Mouse (Mus musculus) lung, embryonic 15.5 days (tissue): ENCODE data around the gene Ccdc136. TPM values are rescaled to one million over a fixed set of nuclear protein-coding genes. Genes with fewer than 3 reads are reported as not detected.
"Not testable (repeated sequence)": the region's sequence is repeated elsewhere in the genome, so short reads cannot be mapped to it uniquely, and the experiment has no call there.

Source experiments
- ATAC-seq: fragments of 200-750 bp; cut with Nextera tagmentation; 2 replicates; pipeline ENCODE4 v1.8.0; 2017; ENCODE audit warnings: moderate number of reproducible peaks, borderline replicate concordance; ENCODE audit not compliant: low FRiP score, low TSS enrichment; ENCODE audit errors: extremely low read depth
- H3K27ac ChIP-seq: fragments of 300-500 bp; sonication (generic); 2 replicates; pipeline ENCODE4 v1.5.1; 2015; ENCODE audit warnings: moderate library complexity, mild to moderate bottlenecking, inconsistent platforms
- H3K27me3 ChIP-seq: fragments of 300-500 bp; sonication (generic); 2 replicates; pipeline ENCODE4 v1.6.1; 2015; ENCODE audit warnings: inconsistent platforms
- H3K36me3 ChIP-seq: fragments of 300-500 bp; sonication (generic); 2 replicates; pipeline ENCODE4 v1.6.1; 2015; ENCODE audit warnings: inconsistent platforms
- H3K4me1 ChIP-seq: fragments of 300-500 bp; sonication (generic); 2 replicates; pipeline ENCODE4 v1.6.1; 2015; ENCODE audit warnings: inconsistent platforms
- H3K4me2 ChIP-seq: fragments of 300-500 bp; sonication (generic); 2 replicates; pipeline ENCODE4 v1.6.1; 2015; ENCODE audit warnings: inconsistent platforms, mild to moderate bottlenecking, moderate library complexity
- H3K4me3 ChIP-seq: fragments of 300-500 bp; sonication (generic); 2 replicates; pipeline ENCODE4 v1.5.1; 2015; ENCODE audit warnings: mild to moderate bottlenecking, inconsistent platforms
- H3K9ac ChIP-seq: fragments of 300-500 bp; sonication (generic); 2 replicates; pipeline ENCODE4 v1.6.1; 2015; ENCODE audit warnings: inconsistent platforms
- H3K9me3 ChIP-seq: fragments of 300-500 bp; sonication (generic); 2 replicates; pipeline ENCODE4 v1.6.1; 2016; ENCODE audit warnings: inconsistent platforms
- WGBS: fragments of 180-500 bp; shearing (Covaris S2); methylation state at CpG from one replicate; pipeline ENCODE4 v1.1.7; 2015; 5-methylcytosine and 5-hydroxymethylcytosine counted together
- polyA plus RNA-seq: library from polyadenylated mRNA; unstranded; fragments of >200 nt; fragmentation: Nextera tagmentation; extraction: Ambion mirVana; gene quantifications from 2 replicates; pipeline ENCODE4 v1.2.1, GENCODE M21; 2015

The Ccdc136 gene
- polyA plus RNA-seq, 1 experiment from 2014 or later = 7.8 TPM

DNA sequence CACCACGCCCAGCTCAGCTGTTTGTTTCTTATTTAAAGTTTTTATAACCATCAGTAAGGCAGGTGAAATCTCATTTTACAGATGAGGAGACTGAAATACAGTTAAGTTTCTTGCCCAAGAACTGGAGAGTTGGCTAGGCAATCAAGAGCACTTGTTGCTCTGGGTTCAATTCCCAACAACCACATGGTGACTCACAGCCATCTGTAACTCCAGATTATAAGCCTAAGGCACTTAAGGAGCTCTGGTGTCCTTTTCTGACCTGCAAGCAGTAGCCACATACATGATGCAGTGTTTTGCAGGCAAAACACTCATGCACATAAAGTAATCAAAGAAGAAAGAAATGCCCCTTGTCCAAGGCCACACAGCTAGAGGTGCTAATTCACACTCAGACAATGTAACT, 30.8 kb upstream of the Ccdc136 start:
- no peak overlapping the region for H3K9ac ChIP-seq
- no peak overlapping the region for H3K4me2 ChIP-seq
- H3K9me3 ChIP-seq = no peaks in the 10 kb centered on the region
- peaks cover 64% of the 10 kb centered on the region for H3K36me3 ChIP-seq
- no peak for ATAC-seq
- no peaks in the 10 kb centered on the region for H3K4me1 ChIP-seq
- no peak overlapping the region for H3K27ac ChIP-seq
- H3K27me3 ChIP-seq = no peaks in the 10 kb centered on the region
- H3K4me3 ChIP-seq = no peak overlapping the region
- 89% methylated on average over 1 of the region's 1 CpGs for WGBS

DNA sequence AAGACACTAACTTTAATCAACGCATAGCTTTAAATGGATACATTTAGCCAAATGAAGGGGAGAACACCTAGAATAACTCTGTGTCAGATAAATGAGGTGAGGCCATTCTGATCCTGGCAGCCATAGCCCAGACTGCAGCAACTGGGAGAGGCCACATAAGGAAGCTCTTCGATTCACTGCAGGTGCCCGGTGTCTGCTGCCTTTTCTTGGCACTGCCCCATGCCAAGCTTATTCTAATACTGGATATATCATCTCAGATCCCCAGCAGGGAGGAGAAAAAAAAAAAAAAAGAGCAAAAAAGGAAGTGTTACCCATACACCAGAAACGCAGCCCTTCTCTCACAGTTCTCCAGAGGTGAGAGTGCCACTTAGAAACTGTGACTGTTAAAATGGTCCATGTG, 18.7 kb upstream of the Ccdc136 start:
- no peak for ATAC-seq
- 90% methylated on average over 4 of the region's 4 CpGs for WGBS

DNA sequence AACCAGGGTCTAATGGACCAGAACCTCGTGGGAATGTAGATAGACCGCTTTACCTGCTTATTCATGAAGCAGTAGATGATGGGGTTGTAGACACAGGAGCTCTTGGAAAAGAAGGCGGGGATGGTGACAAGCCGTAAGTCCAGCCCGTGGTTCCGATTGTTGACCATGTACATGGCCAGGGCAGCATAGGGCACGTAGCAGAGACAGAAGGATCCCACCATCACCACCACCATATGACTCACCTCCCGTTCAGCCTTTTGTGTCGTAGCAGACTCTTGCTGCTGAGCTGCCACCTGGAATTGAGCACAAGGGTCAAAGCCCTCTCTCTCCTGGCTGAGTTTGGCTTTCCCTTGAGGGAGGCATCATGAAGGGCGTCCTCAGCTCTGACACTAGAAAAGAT, 17.4 kb upstream of the Ccdc136 start:
- Histone ChIP-seq H3K27me3 (no peaks in the 10 kb centered on the region), H3K36me3 (peaks cover 48% of the 10 kb centered on the region), H3K4me3 (no peak overlapping the region), H3K27ac (no peak overlapping the region), H3K4me1 (no peaks in the 10 kb centered on the region), H3K9me3 (no peaks in the 10 kb centered on the region), H3K4me2 (no peak overlapping the region), H3K9ac (no peak overlapping the region)
- 90% methylated on average over 10 of the region's 10 CpGs for WGBS
- ATAC-seq = no peak

More for the DNA sequence above, 18.7 kb upstream of the Ccdc136 start:
- Histone ChIP-seq H3K36me3 (peaks cover 59% of the 10 kb centered on the region), H3K4me3 (no peak overlapping the region), H3K27me3 (no peaks in the 10 kb centered on the region), H3K9me3 (no peaks in the 10 kb centered on the region), H3K4me1 (no peaks in the 10 kb centered on the region), H3K9ac (no peak overlapping the region), H3K4me2 (no peak overlapping the region), H3K27ac (no peak overlapping the region)

DNA sequence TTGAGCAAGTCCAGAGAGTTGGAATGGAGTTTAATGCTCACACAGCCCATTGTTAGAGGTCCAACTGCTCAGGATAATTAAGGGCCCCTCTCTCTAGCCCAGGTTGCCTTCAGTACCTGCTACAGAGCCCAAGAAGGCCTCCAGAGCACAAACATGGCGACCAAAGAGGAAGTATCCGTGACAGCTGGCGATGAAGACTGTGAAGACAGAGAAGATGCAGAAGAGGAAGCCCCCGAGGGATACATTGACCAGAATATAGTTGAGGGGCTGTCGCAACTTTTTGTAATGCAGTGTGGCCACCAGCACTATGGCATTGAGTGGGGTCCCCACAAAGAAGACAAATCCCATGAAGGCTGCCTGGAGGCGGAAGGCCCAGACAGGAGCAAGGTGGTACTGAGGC, 16.2 kb upstream of the Ccdc136 start:
- Histone ChIP-seq H3K9me3 (no peaks in the 10 kb centered on the region), H3K4me2 (no peak overlapping the region), H3K4me1 (no peaks in the 10 kb centered on the region), H3K27me3 (no peaks in the 10 kb centered on the region), H3K36me3 (peaks cover 35% of the 10 kb centered on the region), H3K4me3 (no peak overlapping the region), H3K27ac (no peak overlapping the region), H3K9ac (no peak overlapping the region)
- WGBS = 93% methylated on average over 6 of the region's 6 CpGs
- no peak for ATAC-seq

DNA sequence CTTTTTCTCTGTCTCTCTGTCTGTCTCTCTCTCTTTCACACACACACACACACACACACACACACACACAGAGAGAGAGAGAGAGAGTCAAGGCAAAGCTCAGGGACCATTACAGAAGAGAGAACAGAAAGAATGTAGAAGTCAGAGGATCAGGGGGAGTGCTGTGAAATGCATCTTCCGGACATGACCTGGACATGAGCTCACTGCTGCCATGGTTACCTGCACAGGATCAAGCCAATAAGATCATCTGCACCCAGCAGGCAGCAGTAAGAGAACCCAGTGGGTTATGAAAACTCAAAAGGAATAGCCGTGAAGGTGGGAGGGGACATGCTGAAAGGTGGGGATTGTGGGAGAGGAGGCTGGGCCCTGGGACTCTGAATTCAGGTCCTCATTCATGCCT, 13.7 kb upstream of the Ccdc136 start:
- no peaks in the 10 kb centered on the region for H3K9me3 ChIP-seq
- H3K36me3 ChIP-seq = peaks cover 10% of the 10 kb centered on the region
- H3K27ac ChIP-seq = no peak overlapping the region
- H3K27me3 ChIP-seq = no peaks in the 10 kb centered on the region
- 50% methylated on average over 2 of the region's 2 CpGs for WGBS
- no peak overlapping the region for H3K4me2 ChIP-seq
- no peak overlapping the region for H3K4me3 ChIP-seq
- H3K4me1 ChIP-seq = peaks cover 3% of the 10 kb centered on the region
- no peak for ATAC-seq
- no peak overlapping the region for H3K9ac ChIP-seq

DNA sequence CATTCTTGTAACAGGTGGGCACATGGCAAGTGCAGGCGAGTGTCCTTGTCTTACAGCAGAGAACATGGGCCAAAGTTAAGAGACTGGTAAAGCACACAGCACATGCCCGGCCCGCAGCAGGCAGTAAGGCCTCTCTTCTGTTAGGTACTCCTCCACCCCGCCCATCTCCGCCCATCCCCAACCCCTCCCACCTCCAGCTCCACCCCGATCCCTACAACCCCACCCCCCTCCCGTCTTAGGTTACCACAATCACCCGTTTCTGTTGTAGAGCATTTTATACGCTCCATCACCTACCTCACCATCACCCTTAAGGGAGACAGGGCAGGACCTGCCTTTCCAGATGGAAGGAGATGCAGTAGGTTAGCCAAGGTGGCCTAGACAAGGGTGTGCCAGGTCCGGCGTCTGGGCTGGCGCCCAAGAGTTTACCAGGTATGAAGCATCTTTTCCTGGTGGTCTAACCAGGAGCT, 8.0 kb upstream of the Ccdc136 start, which contains the start of gene Opn1sw:
Opn1sw (minus strand) TSS at position 417 of the 467 bp plus-strand sequence.
- peaks cover 4% of the 10 kb centered on the region; the same call in 1 of the 2 replicates for H3K27me3 ChIP-seq
- peak within 1 kb of the TSS; percentile 82 for H3K27ac ChIP-seq
- H3K4me3 ChIP-seq = peak within 1 kb of the TSS; percentile 46
- peaks cover 23% of the 10 kb centered on the region for H3K4me1 ChIP-seq
- H3K9me3 ChIP-seq = no peaks in the 10 kb centered on the region
- peak within 1 kb of the TSS; percentile 29 for H3K9ac ChIP-seq
- H3K4me2 ChIP-seq = peak within 1 kb of the TSS; percentile 65
- no peaks in the 10 kb centered on the region for H3K36me3 ChIP-seq
- ATAC-seq = peak; percentile 81
- 1% methylated on average over 12 of the region's 12 CpGs for WGBS

DNA sequence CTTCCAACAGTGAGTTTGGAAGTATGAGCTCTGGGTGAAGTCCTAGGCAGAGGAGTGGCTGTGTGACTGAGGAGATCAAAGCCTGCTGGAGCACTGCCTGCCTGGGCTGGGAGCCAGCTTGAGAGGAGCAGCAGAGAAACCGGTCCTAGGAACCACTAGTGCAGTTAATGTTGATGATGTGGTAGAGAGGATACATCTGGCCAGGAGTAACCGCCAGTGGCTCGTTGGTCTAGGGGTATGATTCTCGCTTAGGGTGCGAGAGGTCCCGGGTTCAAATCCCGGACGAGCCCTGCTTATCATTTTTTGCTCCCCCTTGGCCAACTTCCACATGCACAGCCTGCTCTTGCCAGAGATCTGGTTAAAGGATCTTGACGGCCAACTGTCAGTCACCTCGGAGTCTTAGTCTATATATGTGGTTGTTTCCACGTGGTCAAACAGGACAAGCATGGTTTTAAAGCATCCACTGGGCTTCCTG, 7.5 kb upstream of the Ccdc136 start:
- H3K9me3 ChIP-seq = no peaks in the 10 kb centered on the region
- H3K27me3 ChIP-seq = peaks cover 4% of the 10 kb centered on the region; the same call in 1 of the 2 replicates
- H3K27ac ChIP-seq = peak overlapping the region; percentile 82
- no peak overlapping the region; the same call in 1 of the 2 replicates for H3K9ac ChIP-seq
- peak overlapping the region; percentile 65 for H3K4me2 ChIP-seq
- H3K4me3 ChIP-seq = peak overlapping the region; percentile 46
- WGBS = 5% methylated on average over 11 of the region's 11 CpGs
- H3K36me3 ChIP-seq = no peaks in the 10 kb centered on the region
- peak; percentile 97 for ATAC-seq
- peaks cover 23% of the 10 kb centered on the region for H3K4me1 ChIP-seq

DNA sequence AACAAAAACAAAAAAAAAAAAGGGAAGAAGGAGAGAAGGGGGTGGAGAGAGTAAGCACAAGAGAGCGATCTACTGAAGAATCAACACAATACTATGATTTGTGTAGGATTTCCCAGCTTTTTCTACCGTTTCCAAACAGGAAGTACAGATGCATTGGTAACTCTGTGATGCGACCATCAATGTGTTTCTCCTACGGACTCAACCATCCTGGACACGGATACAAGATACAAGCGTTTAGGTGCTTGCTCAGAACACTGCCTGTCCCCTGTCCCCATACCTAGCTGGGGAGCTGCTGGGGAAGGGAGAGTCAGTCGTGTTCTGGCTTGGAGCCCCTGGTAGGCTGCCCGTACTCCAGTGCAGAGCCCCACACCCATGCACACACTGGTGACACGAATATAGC, 6.7 kb upstream of the Ccdc136 start:
- H3K27me3 ChIP-seq = peaks cover 6% of the 10 kb centered on the region
- peaks cover 23% of the 10 kb centered on the region for H3K4me1 ChIP-seq
- H3K4me2 ChIP-seq = peak overlapping the region; percentile 65; the same call in 1 of the 2 replicates
- no peak for ATAC-seq
- no peak overlapping the region for H3K27ac ChIP-seq
- WGBS = 50% methylated on average over 9 of the region's 9 CpGs
- no peak overlapping the region for H3K9ac ChIP-seq
- no peaks in the 10 kb centered on the region for H3K36me3 ChIP-seq
- H3K4me3 ChIP-seq = no peak overlapping the region; the same call in 1 of the 2 replicates
- H3K9me3 ChIP-seq = no peaks in the 10 kb centered on the region

DNA sequence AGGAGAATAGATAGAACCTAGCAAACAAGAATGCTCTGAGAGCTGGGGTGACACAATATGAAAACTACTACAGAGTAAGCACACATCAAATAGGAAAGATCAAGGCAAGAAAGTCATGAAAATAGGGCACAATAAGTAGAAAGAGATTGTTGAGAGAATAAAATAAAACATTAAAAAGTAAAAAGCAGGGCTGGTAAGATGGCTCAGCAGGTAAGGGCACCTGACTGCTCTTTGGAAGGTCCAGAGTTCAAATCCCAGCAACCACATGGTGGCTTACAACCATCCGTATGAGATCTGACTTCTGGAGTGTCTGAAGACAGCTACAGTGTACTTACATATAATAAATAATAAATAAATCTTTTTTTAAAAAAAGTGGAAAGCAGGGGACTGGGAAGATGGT, 5.6 kb upstream of the Ccdc136 start:
- H3K4me3 ChIP-seq, H3K4me2 ChIP-seq, H3K27ac ChIP-seq, H3K9me3 ChIP-seq, H3K9ac ChIP-seq, H3K36me3 ChIP-seq, ATAC-seq: not testable (repeated sequence)
- Histone ChIP-seq H3K27me3 (peaks cover 16% of the 10 kb centered on the region), H3K4me1 (peaks cover 23% of the 10 kb centered on the region)
- 82% methylated on average over 1 of the region's 1 CpGs for WGBS

DNA sequence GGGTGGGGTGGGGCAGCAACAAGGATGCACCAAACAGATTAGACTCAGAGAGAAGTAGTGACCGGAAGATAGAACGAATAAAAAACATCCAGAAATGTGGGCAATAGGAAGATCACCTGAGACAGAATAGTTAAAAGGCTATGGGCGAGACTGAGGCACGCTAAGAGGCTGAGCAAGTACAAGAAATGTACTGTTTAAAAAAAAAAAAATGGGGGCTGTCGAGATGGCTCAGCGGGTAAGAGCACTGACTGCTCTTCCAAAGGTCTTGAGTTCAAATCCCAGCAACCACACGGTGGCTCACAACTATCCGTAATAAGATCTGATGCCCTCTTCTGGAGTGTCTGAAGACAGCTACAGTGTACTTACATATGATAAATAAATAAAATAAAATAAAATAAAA, 4.9 kb upstream of the Ccdc136 start:
- not testable (repeated sequence) for H3K27ac ChIP-seq, H3K36me3 ChIP-seq, H3K4me3 ChIP-seq, H3K4me2 ChIP-seq, ATAC-seq, H3K9ac ChIP-seq, H3K9me3 ChIP-seq
- 61% methylated on average over 8 of the region's 8 CpGs for WGBS
- peaks cover 22% of the 10 kb centered on the region for H3K27me3 ChIP-seq
- peaks cover 29% of the 10 kb centered on the region for H3K4me1 ChIP-seq

DNA sequence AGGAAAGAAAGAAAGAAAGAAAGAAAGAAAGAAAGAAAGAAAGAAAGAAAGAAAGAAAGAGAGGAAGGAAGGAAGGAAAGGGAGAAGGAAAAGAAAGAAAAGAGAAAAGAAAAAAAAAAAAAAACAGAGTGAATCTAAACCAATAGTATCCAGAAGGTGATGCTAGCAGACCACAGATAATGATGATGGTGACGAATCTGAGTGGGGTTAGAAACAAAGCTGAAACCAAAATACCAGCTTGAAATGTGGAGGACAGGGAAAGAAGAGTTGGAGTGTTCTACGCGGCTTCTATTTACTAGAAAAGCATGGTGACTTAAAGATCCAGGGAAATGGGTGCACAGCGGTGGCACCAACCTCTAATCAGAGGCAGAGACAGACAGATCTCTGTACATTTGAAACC, 4.3 kb upstream of the Ccdc136 start:
- Histone ChIP-seq H3K9me3 (no peaks in the 10 kb centered on the region), H3K4me3 (no peak overlapping the region), H3K27ac (no peak overlapping the region), H3K36me3 (no peaks in the 10 kb centered on the region), H3K4me2 (no peak overlapping the region), H3K27me3 (peaks cover 22% of the 10 kb centered on the region), H3K4me1 (peaks cover 32% of the 10 kb centered on the region), H3K9ac (no peak overlapping the region)
- no peak for ATAC-seq
- WGBS = 67% methylated on average over 4 of the region's 4 CpGs

DNA sequence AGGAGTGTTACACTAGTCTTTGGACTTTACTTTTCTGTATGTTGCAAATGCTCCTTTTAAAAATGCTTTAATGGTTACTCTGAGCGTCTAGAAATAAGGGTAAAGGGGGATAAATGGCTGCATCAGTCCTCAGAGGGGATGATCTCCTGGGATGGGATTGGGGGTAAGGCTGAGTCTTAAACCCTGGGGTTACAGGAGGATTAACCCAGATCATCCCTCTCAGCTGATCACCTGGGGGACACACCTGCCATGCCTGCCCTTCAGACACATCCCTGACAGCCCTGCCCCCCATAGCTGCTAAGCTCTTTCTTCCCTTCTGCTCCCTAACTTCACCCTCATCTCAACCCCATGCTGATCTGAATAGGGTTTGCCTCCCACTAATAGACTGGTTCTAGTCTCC, 1.8 kb upstream of the Ccdc136 start:
- no peaks in the 10 kb centered on the region for H3K9me3 ChIP-seq
- H3K36me3 ChIP-seq = no peaks in the 10 kb centered on the region
- H3K4me3 ChIP-seq = no peak overlapping the region
- ATAC-seq = no peak
- no peak overlapping the region for H3K27ac ChIP-seq
- no peak overlapping the region for H3K4me2 ChIP-seq
- H3K27me3 ChIP-seq = peaks cover 22% of the 10 kb centered on the region
- WGBS = 53% methylated on average over 1 of the region's 1 CpGs
- H3K9ac ChIP-seq = no peak overlapping the region
- H3K4me1 ChIP-seq = peaks cover 23% of the 10 kb centered on the region
